Mouse (Mus musculus) ES-E14 (cell line): ENCODE results near the gene Ecel1.

ENCODE experiments used
- CHD2 ChIP-seq: IDR thresholded peaks from 2 replicates; pipeline ENCODE4 v1.6.1; 2014; ENCODE audit warnings: mild to moderate bottlenecking, low read depth, low read length, inconsistent platforms
- HCFC1 ChIP-seq: IDR thresholded peaks from 2 replicates; pipeline ENCODE4 v1.6.1; 2012; ENCODE audit warnings: low read length, inconsistent platforms, borderline replicate concordance; ENCODE audit not compliant: insufficient read depth
- MAFK ChIP-seq: IDR thresholded peaks from 2 replicates; pipeline ENCODE4 v1.6.1; 2014; ENCODE audit warnings: mild to moderate bottlenecking, low read depth, low read length, inconsistent platforms; ENCODE audit not compliant: insufficient read depth
- ZC3H11A ChIP-seq: IDR thresholded peaks from 2 replicates; pipeline ENCODE4 v1.6.1; 2012; ENCODE audit warnings: low read depth, mild to moderate bottlenecking, inconsistent platforms, low read length, borderline replicate concordance
- ZNF384 ChIP-seq: IDR thresholded peaks from 2 replicates; pipeline ENCODE4 v1.6.1; 2012; ENCODE audit warnings: low read depth, low read length, inconsistent platforms

- TF ChIP-seq ZNF384 (no peak), CHD2 (no peak), MAFK (no peak), ZC3H11A (no peak), HCFC1 (no peak)
Measured at GRCm38 (mm10) chr1:87159396-87159795, 3.1 kb upstream of the Ecel1 start.
